Mouse (Mus musculus) leukemia stem cell, adult 10-12 weeks (primary cell): ENCODE measurements around the gene Vmn2r56. TPM values are rescaled to one million over a fixed set of nuclear protein-coding genes. Genes with fewer than 3 reads are reported as not detected.

Source experiments
- polyA plus RNA-seq: library from polyadenylated mRNA; stranded (reverse); fragments of >175 nt; gene quantifications from 2 replicates; pipeline ENCODE4 v1.2.3, GENCODE M21; 2012; ENCODE audit warnings: low replicate concordance

The Vmn2r56 gene
- polyA plus RNA-seq: not detected in 2 replicates

DNA sequence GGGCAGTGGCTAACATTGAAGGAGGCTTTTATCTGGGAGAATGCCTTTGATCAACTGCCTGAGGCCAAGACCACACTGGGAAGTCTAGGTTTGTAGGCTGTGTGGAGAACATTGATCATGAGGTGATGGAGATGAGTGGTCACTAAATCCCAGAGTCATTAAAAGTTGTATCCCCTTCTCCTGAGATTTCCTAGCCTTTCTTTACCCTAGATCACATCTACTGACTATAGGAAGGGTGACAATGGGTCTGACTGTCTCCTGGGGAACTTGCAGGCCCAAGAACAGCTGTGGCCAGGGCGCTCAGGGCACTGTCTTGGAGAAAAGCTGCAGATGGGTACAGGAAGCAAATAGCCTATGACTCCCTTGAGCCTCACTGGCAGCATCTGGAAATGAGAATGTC, at the start of gene Vmn2r56:
Gene Vmn2r56 (minus strand): TSS at position 101 of the 400 bp plus-strand sequence.

DNA sequence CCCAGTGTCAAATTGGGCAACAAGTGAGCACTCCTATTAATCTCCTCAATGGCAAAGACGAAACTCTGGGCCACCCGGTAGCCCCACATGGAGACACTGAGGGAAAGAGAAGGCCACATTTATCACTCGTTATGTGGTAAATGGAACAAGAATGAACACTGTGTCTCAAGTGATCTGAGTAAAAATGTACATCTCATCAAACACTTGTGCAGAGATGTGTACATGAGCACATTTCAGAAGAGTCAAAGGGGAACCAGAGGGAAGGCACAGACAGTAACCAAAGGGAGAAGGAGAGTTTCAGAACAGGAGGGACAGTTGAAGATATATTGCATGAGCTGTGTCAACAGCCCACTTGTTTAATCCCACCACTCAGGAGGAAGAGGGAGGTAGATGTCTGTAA, 49.9 kb downstream of the Vmn2r56 start, which contains the start of gene Vmn2r55:
Gene Vmn2r55 (minus strand): TSS at position 101 of the 400 bp plus-strand sequence.

DNA sequence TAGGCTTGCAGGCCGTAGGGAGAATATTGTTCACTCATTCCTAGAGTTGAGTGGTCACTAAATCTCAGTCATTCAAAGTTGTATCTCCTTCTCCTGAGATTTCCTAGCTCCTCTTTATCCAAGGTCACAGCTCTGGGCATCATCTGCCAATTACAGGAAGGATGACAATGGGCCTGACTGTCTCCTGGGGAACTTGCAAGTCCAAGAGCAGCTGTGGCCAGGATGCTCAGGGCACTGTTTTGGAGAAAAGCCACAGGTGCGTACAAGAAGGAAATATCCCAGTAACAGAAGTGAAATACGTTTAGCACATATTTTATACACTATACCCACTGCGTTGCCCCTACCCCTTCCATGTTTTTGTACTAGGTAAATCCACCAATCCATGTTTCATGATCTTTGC, 94.6 kb downstream of the Vmn2r56 start, which contains the start of gene Vmn2r54:
Gene Vmn2r54 (minus strand): TSS at position 101 of the 400 bp plus-strand sequence.

Other genes with a start within 250 kb of the Vmn2r56 start
- not detected in 2 replicates for gene 2900092C05Rik, start 222.5 kb downstream of the Vmn2r56 start, polyA plus RNA-seq
- not detected in 2 replicates for gene Vmn2r53, start 126.2 kb downstream of the Vmn2r56 start, polyA plus RNA-seq
- gene Vmn2r54, start 94.7 kb downstream of the Vmn2r56 start, polyA plus RNA-seq: not detected in 2 replicates
- not detected in 2 replicates for gene Vmn2r55, start 50.0 kb downstream of the Vmn2r56 start, polyA plus RNA-seq
- not detected in 2 replicates for gene Zscan18, start 68.6 kb upstream of the Vmn2r56 start, polyA plus RNA-seq
- gene Zfp329, start 83.9 kb upstream of the Vmn2r56 start, polyA plus RNA-seq: 0.12 and 0.32 TPM in 2 replicates
- 1.0 and 2.1 TPM in 2 replicates for gene Zfp110, start 99.8 kb upstream of the Vmn2r56 start, polyA plus RNA-seq
- gene Zfp128, start 146.2 kb upstream of the Vmn2r56 start, polyA plus RNA-seq: 0.27 and 0.66 TPM in 2 replicates
- 1.0 and 5.7 TPM in 2 replicates for gene Zscan22, start 162.8 kb upstream of the Vmn2r56 start, polyA plus RNA-seq
- 253 and 1,360 TPM in 2 replicates for gene Rps5, start 187.3 kb upstream of the Vmn2r56 start, polyA plus RNA-seq
- gene Rnf225, start 192.4 kb upstream of the Vmn2r56 start, polyA plus RNA-seq: 3.4 TPM in 2 replicates
- gene Zfp324, start 230.8 kb upstream of the Vmn2r56 start, polyA plus RNA-seq: 11.5 and 14.8 TPM in 2 replicates
- gene Zfp446, start 242.8 kb upstream of the Vmn2r56 start, polyA plus RNA-seq: 6.8 and 12.0 TPM in 2 replicates